Mouse (Mus musculus) ES-E14 (cell line): ENCODE results near the gene Arhgap17.

Experiments
- CHD2 ChIP-seq: IDR thresholded peaks from 2 replicates; pipeline ENCODE4 v1.6.1; 2014; ENCODE audit warnings: mild to moderate bottlenecking, low read depth, low read length, inconsistent platforms
- HCFC1 ChIP-seq: IDR thresholded peaks from 2 replicates; pipeline ENCODE4 v1.6.1; 2012; ENCODE audit warnings: low read length, inconsistent platforms, borderline replicate concordance; ENCODE audit not compliant: insufficient read depth
- ZC3H11A ChIP-seq: IDR thresholded peaks from 2 replicates; pipeline ENCODE4 v1.6.1; 2012; ENCODE audit warnings: low read depth, mild to moderate bottlenecking, inconsistent platforms, low read length, borderline replicate concordance
- ZNF384 ChIP-seq: IDR thresholded peaks from 2 replicates; pipeline ENCODE4 v1.6.1; 2012; ENCODE audit warnings: low read depth, low read length, inconsistent platforms

DNA sequence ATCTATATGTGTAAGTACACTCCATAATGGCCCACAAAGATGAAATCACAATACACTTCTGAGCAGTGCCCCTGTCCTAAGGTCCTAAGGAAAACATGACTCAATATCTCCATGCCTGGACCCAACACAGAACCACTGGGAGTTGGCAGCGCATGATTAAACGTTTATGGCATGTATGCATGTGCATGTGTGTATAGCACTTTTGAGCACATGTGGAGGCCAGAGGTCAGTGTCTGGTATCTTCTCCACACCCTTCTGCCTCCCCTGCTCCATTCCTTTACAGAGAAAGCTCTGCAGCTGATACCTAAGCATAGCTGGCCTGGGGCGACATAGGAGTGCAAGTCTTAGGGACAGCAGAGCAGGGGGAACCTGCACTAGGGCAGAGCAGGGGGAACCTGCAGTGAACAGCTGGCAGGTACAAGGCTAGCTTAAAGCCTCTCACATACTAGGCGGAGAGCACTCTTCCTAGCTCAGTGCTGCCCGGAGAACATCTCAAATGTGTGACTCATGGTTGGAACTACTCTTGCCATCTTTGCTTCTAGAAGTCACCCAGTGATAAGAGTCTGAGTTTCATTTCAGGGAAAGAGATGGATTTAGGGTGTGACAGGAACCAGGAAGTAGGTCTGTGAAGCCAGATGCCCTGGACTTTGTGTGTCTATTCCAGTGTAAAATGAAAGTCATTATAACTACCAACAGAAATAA lies 25.5 kb downstream of the Arhgap17 start:
- TF ChIP-seq CHD2 (no peak), HCFC1 (no peak), ZC3H11A (no peak), ZNF384 (no peak)
